Mouse (Mus musculus): ENCODE data around the gene Ddit4. TPM values are rescaled to one million over a fixed set of nuclear protein-coding genes. Genes with fewer than 3 reads are reported as not detected.

Gene Ddit4
- polyA plus RNA-seq, 1 experiment from 2014 or later = 97.1 TPM

DNA sequence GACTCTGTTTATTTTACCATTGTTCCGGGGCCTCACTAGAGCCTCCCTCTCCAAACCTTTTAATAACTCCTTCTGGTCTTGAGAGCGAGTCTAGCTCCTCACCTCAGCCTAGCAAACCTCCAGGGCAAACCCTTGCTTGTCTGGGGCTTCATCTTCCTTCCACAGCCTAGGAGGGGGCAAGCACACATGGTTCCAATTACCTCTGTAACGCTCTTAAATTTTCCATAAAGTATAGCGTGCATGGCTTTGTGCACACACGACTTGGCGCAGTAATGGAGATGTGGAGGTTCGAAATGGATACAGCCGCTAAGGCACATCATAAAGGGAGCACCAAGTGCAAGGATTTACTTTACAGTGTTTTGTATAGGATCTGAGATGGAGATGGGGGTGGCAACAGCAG is 14.2 kb upstream of the Ddit4 start:
- no peak overlapping the region for H3K4me2 ChIP-seq (ENCODE audit: low read length)
- no peaks in the 10 kb centered on the region for H3K9me3 ChIP-seq (ENCODE audit: control insufficient read depth, low read length)
- no peak overlapping the region for H3K27ac ChIP-seq (ENCODE audit: low read depth, low read length)
- ATAC-seq = no peak
- no peak overlapping the region for H3K9ac ChIP-seq (ENCODE audit: low read depth, low read length)
- H3K4me1 ChIP-seq (ENCODE audit: control insufficient read depth, insufficient read depth, low read depth, low read length) = peaks cover 17% of the 10 kb centered on the region
- no peak overlapping the region for H3K4me3 ChIP-seq (ENCODE audit: low read length)
- H3K36me3 ChIP-seq (ENCODE audit: control insufficient read depth, insufficient read depth, low read length) = no peaks in the 10 kb centered on the region
- H3K27me3 ChIP-seq (replicated peaks; ENCODE audit: control insufficient read depth, insufficient read depth, low read length) = no peaks in the 10 kb centered on the region
- 72% methylated on average over 8 of the region's 8 CpGs for WGBS

DNA sequence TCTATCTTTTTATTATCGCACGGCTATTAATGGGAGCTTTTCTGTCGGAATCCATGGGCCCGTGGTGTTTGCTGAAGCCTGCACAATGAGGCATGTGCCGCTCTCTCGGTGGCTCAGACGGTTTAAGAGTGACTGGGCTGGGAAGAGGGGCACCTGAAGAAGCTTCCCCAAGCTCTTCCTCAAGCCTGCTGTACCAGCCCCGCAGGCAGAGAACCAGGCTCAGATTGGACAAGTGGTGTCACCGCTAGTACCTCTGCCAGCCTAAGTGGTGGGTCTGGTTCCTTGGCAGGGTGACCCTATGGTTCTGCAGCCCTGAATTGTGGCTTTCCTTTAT is 13.7 kb upstream of the Ddit4 start:
- no peak overlapping the region for H3K4me3 ChIP-seq (ENCODE audit: low read length)
- H3K9me3 ChIP-seq (ENCODE audit: control insufficient read depth, low read length) = no peaks in the 10 kb centered on the region
- H3K4me2 ChIP-seq (ENCODE audit: low read length) = no peak overlapping the region
- 39% methylated on average over 9 of the region's 9 CpGs for WGBS
- H3K4me1 ChIP-seq (ENCODE audit: control insufficient read depth, insufficient read depth, low read depth, low read length) = peaks cover 13% of the 10 kb centered on the region
- H3K9ac ChIP-seq (ENCODE audit: low read depth, low read length) = no peak overlapping the region
- ATAC-seq = no peak
- no peaks in the 10 kb centered on the region for H3K36me3 ChIP-seq (ENCODE audit: control insufficient read depth, insufficient read depth, low read length)
- no peak overlapping the region for H3K27ac ChIP-seq (ENCODE audit: low read depth, low read length)
- H3K27me3 ChIP-seq (replicated peaks; ENCODE audit: control insufficient read depth, insufficient read depth, low read length) = no peaks in the 10 kb centered on the region

DNA sequence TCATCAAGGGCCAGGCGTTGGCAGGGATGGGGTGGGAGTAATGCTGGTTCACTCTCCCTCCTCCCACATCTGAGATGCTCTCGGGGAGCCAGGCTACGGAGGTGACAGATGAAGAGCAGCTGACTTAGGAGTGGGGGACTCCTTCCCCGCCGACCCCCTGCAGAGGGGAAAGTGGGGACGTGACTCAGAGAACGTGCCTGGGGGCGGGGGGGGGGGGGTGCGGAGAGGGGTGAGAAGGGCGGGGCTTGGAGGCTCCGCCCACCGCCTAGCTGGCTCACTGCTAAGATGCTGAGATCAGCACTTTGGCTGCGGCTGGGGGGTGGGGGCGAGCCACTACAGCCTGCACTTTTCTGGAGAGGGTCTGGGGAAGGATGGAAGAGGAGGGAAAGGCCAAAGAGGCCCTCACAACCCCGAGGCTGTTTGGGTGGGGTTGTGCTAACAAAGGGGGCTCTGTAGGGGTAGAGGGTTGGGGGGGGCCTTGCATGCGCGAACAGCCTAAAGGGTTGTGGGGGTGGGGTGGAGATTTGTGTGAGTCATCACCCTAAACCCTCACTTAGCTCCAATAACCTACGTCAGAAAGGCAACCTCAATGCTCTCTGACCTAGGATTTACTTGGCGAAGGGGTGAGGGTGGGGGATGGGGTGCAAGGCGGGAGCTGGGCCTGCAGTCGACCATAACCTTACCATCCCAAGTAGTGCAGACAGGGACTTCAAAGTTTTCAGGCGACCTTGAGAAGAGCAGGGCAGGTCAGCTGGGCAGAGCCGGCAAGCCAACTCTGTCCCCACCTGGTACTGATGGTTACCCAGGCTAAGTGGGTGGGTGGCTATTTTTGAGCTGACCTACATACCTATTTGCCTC is 13.1 kb upstream of the Ddit4 start:
- peak; percentile 54 for ATAC-seq
- H3K27ac ChIP-seq (ENCODE audit: low read depth, low read length) = 0 out of 2 replicates have a peak overlapping the region, but pooled peaks have one; percentile 35

DNA sequence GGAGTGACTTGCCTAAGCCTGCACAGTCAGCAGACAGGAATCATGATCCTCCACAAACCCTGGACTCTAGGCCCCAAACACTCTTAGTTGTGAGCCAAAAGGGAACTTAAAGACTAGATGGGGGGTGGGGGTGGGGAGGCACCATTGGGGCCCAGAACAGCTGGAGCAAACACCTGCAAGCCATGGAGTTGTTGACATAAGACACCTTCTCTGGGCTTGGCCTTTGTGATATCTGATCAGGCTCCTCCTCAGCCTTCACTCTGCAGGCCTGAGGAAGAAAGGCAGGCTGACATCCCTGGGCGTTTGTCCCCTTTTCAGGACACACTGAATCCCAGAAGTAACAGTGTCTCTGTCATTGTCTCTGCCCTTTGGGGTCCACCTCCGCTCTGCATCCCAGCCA is 12.0 kb upstream of the Ddit4 start:
- ATAC-seq = no peak
- Histone ChIP-seq H3K4me3 (ENCODE audit: low read length) (no peak overlapping the region), H3K4me2 (ENCODE audit: low read length) (no peak overlapping the region), H3K4me1 (ENCODE audit: control insufficient read depth, insufficient read depth, low read depth, low read length) (peaks cover 18% of the 10 kb centered on the region), H3K36me3 (ENCODE audit: control insufficient read depth, insufficient read depth, low read length) (no peaks in the 10 kb centered on the region), H3K27ac (ENCODE audit: low read depth, low read length) (no peak overlapping the region), H3K27me3 (replicated peaks; ENCODE audit: control insufficient read depth, insufficient read depth, low read length) (no peaks in the 10 kb centered on the region), H3K9ac (ENCODE audit: low read depth, low read length) (no peak overlapping the region), H3K9me3 (ENCODE audit: control insufficient read depth, low read length) (no peaks in the 10 kb centered on the region)
- 58% methylated on average over 2 of the region's 2 CpGs for WGBS

More for the DNA sequence above, 13.1 kb upstream of the Ddit4 start:
- H3K4me3 ChIP-seq (ENCODE audit: low read length) = peak overlapping the region; percentile 9; the same call in 1 of the 2 replicates
- H3K9ac ChIP-seq (ENCODE audit: low read depth, low read length) = peak overlapping the region; percentile 47
- WGBS = 7% methylated on average over 19 of the region's 23 CpGs
- no peaks in the 10 kb centered on the region for H3K36me3 ChIP-seq (ENCODE audit: control insufficient read depth, insufficient read depth, low read length)
- peak overlapping the region; percentile 46 for H3K4me2 ChIP-seq (ENCODE audit: low read length)
- H3K4me1 ChIP-seq (ENCODE audit: control insufficient read depth, insufficient read depth, low read depth, low read length) = peaks cover 10% of the 10 kb centered on the region
- H3K27me3 ChIP-seq (replicated peaks; ENCODE audit: control insufficient read depth, insufficient read depth, low read length) = no peaks in the 10 kb centered on the region
- no peaks in the 10 kb centered on the region for H3K9me3 ChIP-seq (ENCODE audit: control insufficient read depth, low read length)

DNA sequence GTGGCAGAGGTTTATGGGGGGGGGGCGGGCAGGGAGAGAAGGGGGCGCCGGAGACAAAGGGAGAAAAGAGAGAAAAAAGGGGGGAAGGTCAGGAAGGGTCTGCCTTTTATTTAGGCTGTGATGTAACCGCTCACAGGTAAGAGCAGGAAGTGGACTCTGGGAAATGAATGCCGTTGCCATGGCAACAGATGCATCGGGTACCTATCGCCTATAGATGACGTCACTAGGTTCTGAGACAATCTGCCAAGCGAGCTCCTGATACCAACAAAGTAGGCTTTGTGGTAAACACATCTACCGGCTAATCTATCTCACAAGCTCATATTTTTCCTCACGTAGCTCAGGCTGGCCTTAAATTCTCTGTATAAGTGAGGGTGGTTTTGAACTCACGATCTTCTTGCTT is 7.9 kb upstream of the Ddit4 start:
- H3K4me2 ChIP-seq (ENCODE audit: low read length) = no peak overlapping the region
- no peaks in the 10 kb centered on the region for H3K36me3 ChIP-seq (ENCODE audit: control insufficient read depth, insufficient read depth, low read length)
- H3K9ac ChIP-seq (ENCODE audit: low read depth, low read length) = no peak overlapping the region
- peaks cover 18% of the 10 kb centered on the region for H3K4me1 ChIP-seq (ENCODE audit: control insufficient read depth, insufficient read depth, low read depth, low read length)
- no peak overlapping the region for H3K27ac ChIP-seq (ENCODE audit: low read depth, low read length)
- H3K9me3 ChIP-seq (ENCODE audit: control insufficient read depth, low read length) = no peaks in the 10 kb centered on the region
- ATAC-seq = no peak
- H3K27me3 ChIP-seq (replicated peaks; ENCODE audit: control insufficient read depth, insufficient read depth, low read length) = no peaks in the 10 kb centered on the region
- 69% methylated on average over 12 of the region's 12 CpGs for WGBS
- H3K4me3 ChIP-seq (ENCODE audit: low read length) = no peak overlapping the region

DNA sequence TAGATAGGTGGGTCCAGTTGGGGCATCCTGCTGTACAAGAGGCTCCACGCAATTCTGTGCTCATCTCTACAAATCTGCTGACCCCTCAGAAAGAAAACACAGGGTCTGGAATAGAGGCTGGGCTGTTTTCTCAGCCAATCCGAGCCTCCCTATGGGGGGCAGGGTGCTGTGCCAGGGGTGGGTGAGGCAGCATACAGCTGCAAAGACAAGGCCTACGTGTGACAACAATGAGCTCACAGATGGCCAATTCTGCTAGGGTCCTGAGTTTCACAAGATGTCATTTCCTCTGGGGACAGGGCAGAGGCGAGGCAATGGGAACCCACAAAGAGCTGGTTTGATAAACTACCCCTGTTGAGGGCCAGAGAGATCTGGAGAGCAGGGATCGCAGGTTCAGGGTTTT is 6.8 kb upstream of the Ddit4 start:
- peaks cover 17% of the 10 kb centered on the region for H3K4me1 ChIP-seq (ENCODE audit: control insufficient read depth, insufficient read depth, low read depth, low read length)
- 19% methylated on average over 5 of the region's 5 CpGs for whole genome bisulfite sequencing
- no peaks in the 10 kb centered on the region for H3K9me3 ChIP-seq (ENCODE audit: control insufficient read depth, low read length)
- no peaks in the 10 kb centered on the region for H3K36me3 ChIP-seq (ENCODE audit: control insufficient read depth, insufficient read depth, low read length)
- peak overlapping the region; percentile 56 for H3K27ac ChIP-seq (ENCODE audit: low read depth, low read length)
- H3K27me3 ChIP-seq (replicated peaks; ENCODE audit: control insufficient read depth, insufficient read depth, low read length) = no peaks in the 10 kb centered on the region
- peak overlapping the region; percentile 41 for H3K9ac ChIP-seq (ENCODE audit: low read depth, low read length)
- H3K4me3 ChIP-seq (ENCODE audit: low read length) = no peak overlapping the region
- H3K4me2 ChIP-seq (ENCODE audit: low read length) = peak overlapping the region; percentile 44
- ATAC-seq = peak; percentile 12; the same call in 1 of the 2 replicates

DNA sequence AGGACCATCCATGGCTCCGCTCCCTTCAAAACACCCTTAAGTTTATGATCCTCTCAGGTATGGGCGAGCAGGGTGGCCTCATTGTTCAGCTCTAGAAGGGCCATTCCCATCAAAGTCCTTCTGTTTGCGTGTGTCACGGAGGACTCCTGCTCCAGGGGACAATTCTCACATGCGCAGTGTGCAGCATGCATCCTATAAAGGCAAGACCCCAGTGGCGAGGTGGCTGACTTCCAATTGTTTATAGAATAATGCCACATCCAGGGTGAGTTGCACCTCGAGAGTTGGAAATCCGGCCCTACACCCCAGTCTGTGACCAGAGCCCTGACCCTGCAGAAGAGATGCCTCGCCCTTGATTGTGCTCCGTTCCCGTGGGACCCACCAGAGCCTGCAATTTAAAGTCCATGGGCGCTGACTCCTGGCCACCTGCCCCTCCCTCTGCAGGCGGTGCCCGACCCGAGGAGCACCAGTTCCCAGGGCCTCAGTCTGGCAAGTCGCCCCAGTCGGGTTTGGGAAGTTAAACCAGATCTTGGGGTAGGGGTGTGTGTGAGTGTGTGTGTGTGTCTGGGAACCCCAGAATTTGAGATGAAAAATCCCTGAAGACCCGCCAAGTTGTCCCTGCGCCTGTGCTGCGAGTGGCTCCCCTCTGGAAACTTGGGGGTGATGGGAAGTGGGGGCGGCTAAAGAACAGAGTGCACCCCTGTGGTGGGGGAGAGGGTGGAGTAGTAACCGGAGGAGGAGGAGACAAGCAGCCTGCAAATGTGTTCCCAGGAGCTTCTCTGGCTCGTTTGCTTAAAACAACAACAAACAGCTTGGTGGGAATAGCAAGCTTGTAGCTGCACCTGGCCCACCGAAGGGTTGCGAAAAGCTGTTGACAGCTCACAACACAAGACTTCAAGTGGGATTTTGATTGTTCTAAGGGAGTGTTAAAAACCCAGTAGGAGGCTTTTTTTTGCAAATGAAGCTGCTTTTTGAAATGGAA is 5.8 kb upstream of the Ddit4 start:
- peak overlapping the region; percentile 12 for H3K4me3 ChIP-seq (ENCODE audit: low read length)
- WGBS = 11% methylated on average over 25 of the region's 25 CpGs

GRCm38 (mm10) chr10:59956681-59957080 is 5.0 kb upstream of the Ddit4 start:
- H3K4me3 ChIP-seq (ENCODE audit: low read length) = no peak overlapping the region
- H3K9me3 ChIP-seq (ENCODE audit: control insufficient read depth, low read length) = no peaks in the 10 kb centered on the region
- H3K9ac ChIP-seq (ENCODE audit: low read depth, low read length) = no peak overlapping the region
- H3K27me3 ChIP-seq (replicated peaks; ENCODE audit: control insufficient read depth, insufficient read depth, low read length) = no peaks in the 10 kb centered on the region
- no peak for ATAC-seq
- peaks cover 21% of the 10 kb centered on the region for H3K4me1 ChIP-seq (ENCODE audit: control insufficient read depth, insufficient read depth, low read depth, low read length)
- peak overlapping the region; percentile 49 for H3K27ac ChIP-seq (ENCODE audit: low read depth, low read length)
- no peaks in the 10 kb centered on the region for H3K36me3 ChIP-seq (ENCODE audit: control insufficient read depth, insufficient read depth, low read length)
- no peak overlapping the region for H3K4me2 ChIP-seq (ENCODE audit: low read length)
- 41% methylated on average over 5 of the region's 5 CpGs for WGBS

More for the DNA sequence above, 5.8 kb upstream of the Ddit4 start:
- Histone ChIP-seq H3K27me3 (replicated peaks; ENCODE audit: control insufficient read depth, insufficient read depth, low read length) (no peaks in the 10 kb centered on the region), H3K9me3 (ENCODE audit: control insufficient read depth, low read length) (no peaks in the 10 kb centered on the region), H3K4me2 (ENCODE audit: low read length) (peak overlapping the region; percentile 44), H3K9ac (ENCODE audit: low read depth, low read length) (peak overlapping the region; percentile 41), H3K4me1 (ENCODE audit: control insufficient read depth, insufficient read depth, low read depth, low read length) (peaks cover 21% of the 10 kb centered on the region), H3K36me3 (ENCODE audit: control insufficient read depth, insufficient read depth, low read length) (no peaks in the 10 kb centered on the region), H3K27ac (ENCODE audit: low read depth, low read length) (peak overlapping the region; percentile 56)
- ATAC-seq = peak; percentile 41

DNA sequence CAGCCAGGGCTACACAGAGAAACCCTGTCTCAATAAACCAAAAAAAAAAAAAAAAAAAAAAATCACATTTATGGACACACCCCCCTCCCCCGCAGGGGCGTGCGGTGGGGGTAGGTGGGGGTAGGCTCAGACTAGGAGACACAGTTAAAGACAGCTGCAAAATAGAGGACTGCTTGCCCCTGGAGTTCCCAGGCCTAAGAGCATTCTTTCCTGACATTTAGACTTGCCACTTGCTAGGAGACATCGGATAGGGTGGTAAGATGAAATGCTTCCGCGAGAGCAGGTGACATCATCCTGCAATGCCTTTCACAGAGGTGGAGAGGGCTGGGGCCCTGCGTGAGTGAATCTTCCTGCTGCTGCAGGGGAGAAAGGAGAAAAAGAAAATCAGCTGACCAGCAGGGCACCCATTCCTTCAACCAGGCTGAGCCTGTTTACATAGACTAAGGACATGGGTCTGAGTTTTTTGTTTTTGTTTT is 2.0 kb upstream of the Ddit4 start:
- H3K27me3 ChIP-seq (replicated peaks; ENCODE audit: control insufficient read depth, insufficient read depth, low read length) = no peaks in the 10 kb centered on the region
- no peaks in the 10 kb centered on the region for H3K36me3 ChIP-seq (ENCODE audit: control insufficient read depth, insufficient read depth, low read length)
- no peak overlapping the region for H3K9ac ChIP-seq (ENCODE audit: low read depth, low read length)
- no peaks in the 10 kb centered on the region for H3K9me3 ChIP-seq (ENCODE audit: control insufficient read depth, low read length)
- ATAC-seq = no peak
- peaks cover 22% of the 10 kb centered on the region for H3K4me1 ChIP-seq (ENCODE audit: control insufficient read depth, insufficient read depth, low read depth, low read length)
- H3K27ac ChIP-seq (ENCODE audit: low read depth, low read length) = no peak overlapping the region
- no peak overlapping the region for H3K4me2 ChIP-seq (ENCODE audit: low read length)
- no peak overlapping the region for H3K4me3 ChIP-seq (ENCODE audit: low read length)
- 30% methylated on average over 7 of the region's 7 CpGs for WGBS
